Mouse (Mus musculus) spleen, postnatal 10 days (tissue): Measurements from ENCODE around the gene Ubap2.

Source experiments
- DNase-seq, 2 experiments: peaks; one replicate each; pipeline ENCODE4 v3.0.0; 2021 to 2022; ENCODE audit warnings: low spot score in 2 of 2

Ubap2 gene

GRCm38 (mm10) chr4:41274980-41275850, at the start of gene Ubap2:
Gene Ubap2 (minus strand): TSS chr4:41275144.
- DNase-seq = peak; percentile 99

GRCm38 (mm10) chr4:41320971-41321370, 46.0 kb upstream of the Ubap2 start:
- DNase-seq = no peak

- no peak for DNase-seq
Observed at GRCm38 (mm10) chr4:41318267-41318666, 43.3 kb upstream of the Ubap2 start.

- DNase-seq = no peak
Observed at GRCm38 (mm10) chr4:41315173-41315572, 40.2 kb upstream of the Ubap2 start.

- DNase-seq = peak; percentile 87 to 96
Observed at GRCm38 (mm10) chr4:41314141-41315129, 39.5 kb upstream of the Ubap2 start, which contains the start of gene Dcaf12. Gene Dcaf12 (minus strand): TSS chr4:41314889.

- peak in 1 of 2 experiments; percentile 38 for DNase-seq
Observed at GRCm38 (mm10) chr4:41313722-41314121, 38.8 kb upstream of the Ubap2 start.

- peak in 1 of 2 experiments; percentile 35 for DNase-seq
Observed at GRCm38 (mm10) chr4:41310567-41311563, 35.9 kb upstream of the Ubap2 start.

GRCm38 (mm10) chr4:41307406-41307805, 32.5 kb upstream of the Ubap2 start:
- no peak for DNase-seq

GRCm38 (mm10) chr4:41304302-41304701, 29.4 kb upstream of the Ubap2 start:
- no peak for DNase-seq

- no peak for DNase-seq
Observed at GRCm38 (mm10) chr4:41303671-41304070, 28.7 kb upstream of the Ubap2 start.

GRCm38 (mm10) chr4:41298976-41299375, 24.0 kb upstream of the Ubap2 start:
- no peak for DNase-seq

GRCm38 (mm10) chr4:41295960-41296359, 21.0 kb upstream of the Ubap2 start:
- DNase-seq = no peak

GRCm38 (mm10) chr4:41295507-41295906, 20.6 kb upstream of the Ubap2 start:
- DNase-seq = no peak

- DNase-seq = no peak
Observed at GRCm38 (mm10) chr4:41293907-41294306, 19.0 kb upstream of the Ubap2 start.

- no peak for DNase-seq
Observed at GRCm38 (mm10) chr4:41289802-41290201, 14.9 kb upstream of the Ubap2 start.

GRCm38 (mm10) chr4:41286420-41286819, 11.5 kb upstream of the Ubap2 start:
- peak in 1 of 2 experiments; percentile 29 for DNase-seq

- DNase-seq = no peak
Observed at GRCm38 (mm10) chr4:41284087-41284486, 9.1 kb upstream of the Ubap2 start.

GRCm38 (mm10) chr4:41275927-41276326, 983 bp upstream of the Ubap2 start:
- DNase-seq = no peak

GRCm38 (mm10) chr4:41274377-41274979, 466 bp downstream of the Ubap2 start:
- DNase-seq = peak in 1 of 2 experiments; percentile 50

GRCm38 (mm10) chr4:41268133-41268532, 6.8 kb downstream of the Ubap2 start:
- no peak for DNase-seq
